Mouse (Mus musculus): ENCODE data around the gene Birc2. TPM values are rescaled to one million over a fixed set of nuclear protein-coding genes. Genes with fewer than 3 reads are reported as not detected.
A peak's percentile ranks its signal among the peaks of the same experiment; 100 is the strongest.

Gene Birc2
- total and polyA plus RNA-seq, 3 experiments, result 14.3 to 64.3 (median 50.9) TPM

DNA sequence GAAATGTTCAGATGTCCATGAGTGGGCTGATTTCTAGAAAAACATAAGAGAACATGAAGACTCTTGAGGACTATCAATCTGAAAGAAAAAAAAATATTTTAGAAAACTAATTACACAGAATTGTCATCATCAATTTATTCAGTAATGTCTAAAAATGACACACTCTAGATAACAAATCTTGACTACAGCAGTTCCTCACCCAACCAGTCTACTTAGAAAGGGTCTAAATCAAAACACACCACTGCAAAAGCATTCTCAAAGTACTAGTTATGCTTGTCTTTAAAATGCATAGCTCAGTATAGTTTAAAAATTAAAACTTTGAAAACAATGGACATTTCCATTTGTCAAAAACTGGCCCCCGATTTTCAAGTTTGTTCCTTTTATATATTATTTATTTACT is 1.6 kb downstream of the Birc2 start:
- peaks cover 34% of the 10 kb centered on the region for H3K4me1 ChIP-seq (ENCODE audit: insufficient read depth, low read depth, low read length)
- no peak overlapping the region for H3K4me3 ChIP-seq (ENCODE audit: low read depth, low read length)
- H3K36me3 ChIP-seq (replicated peaks), result peaks cover 18% of the 10 kb centered on the region
- DNase-seq (ENCODE audit: low spot score) (no peak), ATAC-seq (ENCODE audit: extremely low read depth, insufficient number of reproducible peaks, low FRiP score, poor library complexity, severe bottlenecking) (no peak)
- no peaks in the 10 kb centered on the region for H3K9me3 ChIP-seq (replicated peaks)
- H3K27me3 ChIP-seq (ENCODE audit: insufficient read depth, low read length), result no peaks in the 10 kb centered on the region
- TF ChIP-seq GATA1 (IDR thresholded peaks at IDR 0.05; ENCODE audit: borderline replicate concordance, low read length) (no peak), TAL1 (conservative IDR thresholded peaks at IDR 0.05; ENCODE audit: low read depth, low read length) (no peak), GATA2 (IDR thresholded peaks at IDR 0.05; ENCODE audit: borderline replicate concordance, low read depth, low read length) (no peak), POLR2AphosphoS5 (IDR thresholded peaks at IDR 0.05; ENCODE audit: insufficient replicate concordance, low read depth, low read length) (no peak), CTCF (IDR thresholded peaks at IDR 0.05; ENCODE audit: low read depth, low read length) (no peak)

- Histone ChIP-seq H3K36me3 (replicated peaks) (peaks cover 19% of the 10 kb centered on the region), H3K9me3 (replicated peaks) (no peaks in the 10 kb centered on the region), H3K4me3 (ENCODE audit: low read depth, low read length) (peak overlapping the region; percentile 5; the same call in 1 of the 2 replicates), H3K4me1 (ENCODE audit: insufficient read depth, low read depth, low read length) (peaks cover 50% of the 10 kb centered on the region), H3K27me3 (ENCODE audit: insufficient read depth, low read length) (no peaks in the 10 kb centered on the region)
- no peak for TF ChIP-seq GATA2 (IDR thresholded peaks at IDR 0.05; ENCODE audit: borderline replicate concordance, low read depth, low read length)
- no peak for DNase-seq (ENCODE audit: low spot score)
- no peak for ATAC-seq (ENCODE audit: extremely low read depth, insufficient number of reproducible peaks, low FRiP score, poor library complexity, severe bottlenecking)
These were observed 3.4 kb downstream of the Birc2 start for GRCm38 (mm10) chr9:7833421-7833820.

- DNase-seq (ENCODE audit: low spot score) (peak; percentile 58), ATAC-seq (ENCODE audit: extremely low read depth, insufficient number of reproducible peaks, low FRiP score, poor library complexity, severe bottlenecking) (peak; percentile 82)
- peak overlapping the region; percentile 47; the same call in 1 of the 2 replicates for H3K4me3 ChIP-seq (ENCODE audit: low read depth, low read length)
These were observed 7.0 kb downstream of the Birc2 start for GRCm38 (mm10) chr9:7829531-7830528.

DNA sequence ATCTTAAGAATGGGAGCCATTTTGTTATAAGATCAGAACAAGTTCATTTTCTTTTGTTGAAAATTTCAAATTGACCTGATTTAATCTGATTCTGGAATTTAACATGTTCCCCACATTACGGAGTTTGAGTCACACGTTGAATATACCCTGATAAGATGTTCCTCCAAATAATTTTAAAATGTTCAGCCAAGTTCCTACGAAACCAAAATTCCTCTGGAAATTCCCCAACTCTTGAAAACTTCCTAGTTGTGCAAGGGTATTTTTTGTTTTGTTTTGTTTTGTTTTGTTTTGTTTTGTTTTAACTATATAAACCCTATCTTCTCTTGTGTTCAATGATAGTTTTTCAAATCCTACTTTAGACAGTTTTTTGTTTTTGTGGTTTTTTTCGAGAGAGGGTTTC is 8.2 kb downstream of the Birc2 start:
- no peak for TF ChIP-seq POLR2AphosphoS5 (IDR thresholded peaks at IDR 0.05; ENCODE audit: insufficient replicate concordance, low read depth, low read length)
- no peak for TF ChIP-seq GATA2 (IDR thresholded peaks at IDR 0.05; ENCODE audit: borderline replicate concordance, low read depth, low read length)
- TF ChIP-seq CTCF (IDR thresholded peaks at IDR 0.05; ENCODE audit: low read depth, low read length), result no peak
- no peak for TF ChIP-seq GATA1 (IDR thresholded peaks at IDR 0.05; ENCODE audit: borderline replicate concordance, low read length)
- TF ChIP-seq TAL1 (conservative IDR thresholded peaks at IDR 0.05; ENCODE audit: low read depth, low read length), result no peak
- Histone ChIP-seq H3K4me3 (ENCODE audit: low read depth, low read length) (no peak overlapping the region), H3K9me3 (replicated peaks) (no peaks in the 10 kb centered on the region), H3K4me1 (ENCODE audit: insufficient read depth, low read depth, low read length) (peaks cover 65% of the 10 kb centered on the region), H3K27me3 (ENCODE audit: insufficient read depth, low read length) (no peaks in the 10 kb centered on the region), H3K36me3 (replicated peaks) (peaks cover 35% of the 10 kb centered on the region)
- no peak for ATAC-seq (ENCODE audit: extremely low read depth, insufficient number of reproducible peaks, low FRiP score, poor library complexity, severe bottlenecking)
- DNase-seq (ENCODE audit: low spot score), result no peak

More at GRCm38 (mm10) chr9:7829531-7830528, 7.0 kb downstream of the Birc2 start:
- Histone ChIP-seq H3K4me1 (ENCODE audit: insufficient read depth, low read depth, low read length) (peaks cover 71% of the 10 kb centered on the region), H3K9me3 (replicated peaks) (no peaks in the 10 kb centered on the region), H3K27me3 (ENCODE audit: insufficient read depth, low read length) (no peaks in the 10 kb centered on the region), H3K36me3 (replicated peaks) (peaks cover 38% of the 10 kb centered on the region)
- no peak for TF ChIP-seq GATA1 (IDR thresholded peaks at IDR 0.05; ENCODE audit: borderline replicate concordance, low read length)
- TF ChIP-seq TAL1 (conservative IDR thresholded peaks at IDR 0.05; ENCODE audit: low read depth, low read length), result peak; percentile 37

DNA sequence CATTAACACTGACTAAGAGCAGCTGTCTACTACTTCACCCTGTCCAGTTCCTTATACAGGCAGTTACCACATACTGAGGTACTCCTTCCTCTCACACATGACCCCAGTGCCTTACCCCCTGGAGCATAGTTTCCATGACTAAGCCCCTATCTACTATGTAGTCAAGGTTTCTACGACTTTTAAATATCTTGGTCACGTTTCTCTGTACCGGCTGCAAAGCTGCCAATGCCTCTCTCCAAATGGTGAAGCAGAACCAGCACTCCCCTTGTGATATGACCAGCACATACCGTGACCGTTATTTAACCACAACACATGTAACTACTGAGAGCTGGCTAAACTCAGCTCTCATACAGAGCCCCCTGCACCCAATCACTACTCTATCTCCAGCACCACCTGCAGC is 11.9 kb downstream of the Birc2 start:
- peaks cover 58% of the 10 kb centered on the region for H3K36me3 ChIP-seq (replicated peaks)

GRCm38 (mm10) chr9:7822758-7823157 is 14.1 kb downstream of the Birc2 start:
- Histone ChIP-seq H3K4me3 (ENCODE audit: low read depth, low read length) (no peak overlapping the region), H3K9me3 (replicated peaks) (no peaks in the 10 kb centered on the region), H3K27me3 (ENCODE audit: insufficient read depth, low read length) (no peaks in the 10 kb centered on the region), H3K4me1 (ENCODE audit: insufficient read depth, low read depth, low read length) (peaks cover 29% of the 10 kb centered on the region), H3K36me3 (replicated peaks) (peaks cover 72% of the 10 kb centered on the region)
- TF ChIP-seq TAL1 (conservative IDR thresholded peaks at IDR 0.05; ENCODE audit: low read depth, low read length), result no peak
- no peak for TF ChIP-seq GATA2 (IDR thresholded peaks at IDR 0.05; ENCODE audit: borderline replicate concordance, low read depth, low read length)
- no peak for TF ChIP-seq POLR2AphosphoS5 (IDR thresholded peaks at IDR 0.05; ENCODE audit: insufficient replicate concordance, low read depth, low read length)
- TF ChIP-seq GATA1 (IDR thresholded peaks at IDR 0.05; ENCODE audit: borderline replicate concordance, low read length), result no peak
- no peak for TF ChIP-seq CTCF (IDR thresholded peaks at IDR 0.05; ENCODE audit: low read depth, low read length)
- DNase-seq (ENCODE audit: low spot score), result no peak
- no peak for ATAC-seq (ENCODE audit: extremely low read depth, insufficient number of reproducible peaks, low FRiP score, poor library complexity, severe bottlenecking)

More for the DNA sequence above, 11.9 kb downstream of the Birc2 start:
- DNase-seq (ENCODE audit: low spot score) (no peak), ATAC-seq (ENCODE audit: extremely low read depth, insufficient number of reproducible peaks, low FRiP score, poor library complexity, severe bottlenecking) (peak; percentile 71)
- no peak for TF ChIP-seq GATA2 (IDR thresholded peaks at IDR 0.05; ENCODE audit: borderline replicate concordance, low read depth, low read length)
- TF ChIP-seq TAL1 (conservative IDR thresholded peaks at IDR 0.05; ENCODE audit: low read depth, low read length), result peak; percentile 41; the same call in 1 of the 2 replicates
- Histone ChIP-seq H3K4me3 (ENCODE audit: low read depth, low read length) (no peak overlapping the region; the same call in 1 of the 2 replicates), H3K4me1 (ENCODE audit: insufficient read depth, low read depth, low read length) (peaks cover 47% of the 10 kb centered on the region), H3K27me3 (ENCODE audit: insufficient read depth, low read length) (no peaks in the 10 kb centered on the region), H3K9me3 (replicated peaks) (no peaks in the 10 kb centered on the region)

Measured in G1E (cell line).